Mouse (Mus musculus) neural tube, embryonic 12.5 days (tissue): ENCODE measurements around the gene Ift46. TPM values are rescaled to one million over a fixed set of nuclear protein-coding genes. Genes with fewer than 3 reads are reported as not detected.

Experiments
- ATAC-seq: fragments of 200-750 bp; cut with Nextera tagmentation; 2 replicates; pipeline ENCODE4 v1.8.0; 2017; ENCODE audit warnings: low read depth, mild to moderate bottlenecking, moderate TSS enrichment, moderate library complexity; ENCODE audit not compliant: low FRiP score
- H3K27ac ChIP-seq: fragments of 300-500 bp; sonication (generic); 2 replicates; pipeline ENCODE4 v1.5.1; 2016
- H3K27me3 ChIP-seq: fragments of 300-500 bp; sonication (generic); replicated peaks from 2 replicates; pipeline ENCODE4 v1.6.1; 2016; ENCODE audit warnings: mild to moderate bottlenecking
- H3K36me3 ChIP-seq: fragments of 300-500 bp; sonication (generic); 2 replicates; pipeline ENCODE4 v1.6.1; 2016; ENCODE audit warnings: mild to moderate bottlenecking
- H3K4me1 ChIP-seq: fragments of 300-500 bp; sonication (generic); 2 replicates; pipeline ENCODE4 v1.6.1; 2016
- H3K4me2 ChIP-seq: fragments of 300-500 bp; sonication (generic); replicated peaks from 2 replicates; pipeline ENCODE4 v1.6.1; 2016; ENCODE audit warnings: mild to moderate bottlenecking
- H3K4me3 ChIP-seq: fragments of 300-500 bp; sonication (generic); 2 replicates; pipeline ENCODE4 v1.5.1; 2016
- H3K9ac ChIP-seq: fragments of 300-500 bp; sonication (generic); 2 replicates; pipeline ENCODE4 v1.6.1; 2016; ENCODE audit warnings: mild to moderate bottlenecking
- H3K9me3 ChIP-seq: fragments of 300-500 bp; sonication (generic); 2 replicates; pipeline ENCODE4 v1.6.1; 2016; ENCODE audit warnings: mild to moderate bottlenecking
- WGBS: fragments of 180-500 bp; shearing (Covaris S2); methylation state at CpG from one replicate; pipeline ENCODE4 v1.1.7; 2016; 5-methylcytosine and 5-hydroxymethylcytosine counted together
- polyA plus RNA-seq: library from polyadenylated mRNA; unstranded; fragments of >200 nt; fragmentation: Nextera tagmentation; extraction: Ambion mirVana; gene quantifications from 2 replicates; pipeline ENCODE4 v1.2.1, GENCODE M21; 2016

Ift46 gene
- polyA plus RNA-seq = 150 and 155 TPM in 2 replicates

DNA sequence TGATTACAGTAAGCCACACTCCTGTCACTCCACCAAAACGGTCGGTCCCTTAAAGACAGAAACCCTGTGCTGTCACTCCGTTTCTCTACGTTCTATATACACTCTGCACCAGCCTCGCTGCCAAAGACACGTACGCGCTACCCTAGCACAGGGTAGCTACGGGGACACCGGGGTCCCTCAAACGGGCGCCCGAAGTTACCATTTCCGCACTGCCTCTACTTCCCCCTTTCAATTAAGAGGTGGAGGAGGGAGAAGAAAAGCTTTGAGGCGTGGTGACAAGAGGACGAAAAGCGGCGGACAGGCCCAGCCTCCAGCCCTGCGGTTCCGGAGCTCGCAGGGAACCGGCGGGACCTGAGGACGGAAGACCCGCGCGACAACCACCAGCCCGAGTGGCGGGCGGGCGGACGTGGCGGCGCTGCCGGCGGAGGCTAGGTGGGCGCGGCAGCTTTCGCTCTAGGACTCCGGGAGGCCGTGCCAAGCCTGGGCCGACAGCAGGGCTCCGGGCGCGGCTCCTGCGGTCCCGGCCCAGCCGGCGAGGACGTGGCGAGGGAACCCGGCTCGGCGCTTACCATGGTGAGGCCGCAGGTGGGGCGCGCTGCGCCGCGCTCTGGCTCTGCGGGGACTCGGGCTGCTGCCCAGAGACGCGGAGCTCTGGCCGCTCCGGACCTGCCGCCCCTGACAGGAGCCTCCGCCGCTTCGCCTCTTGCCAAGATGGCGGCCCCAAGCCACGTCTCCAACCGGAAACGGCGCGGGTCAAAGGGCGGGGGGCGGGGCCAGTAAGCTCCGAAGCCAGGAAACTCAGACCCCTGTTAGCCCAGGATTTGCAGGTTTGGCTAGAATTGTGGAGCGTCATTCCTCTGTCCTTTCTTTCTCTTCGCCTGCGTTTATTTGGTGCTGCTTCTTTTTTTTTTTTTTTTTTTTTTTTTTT is at the start of gene Ift46, which contains the start of gene Arcn1:
Gene Ift46 (plus strand): TSS at position 808 of the 928 bp plus-strand sequence.
Gene Arcn1 (minus strand): TSS at position 745 of the 928 bp plus-strand sequence.
- H3K9ac ChIP-seq = peak within 1 kb of the TSS; percentile 95
- H3K4me2 ChIP-seq = peak within 1 kb of the TSS; percentile 75
- H3K36me3 ChIP-seq = no peaks in the 10 kb centered on the region
- no peaks in the 10 kb centered on the region for H3K9me3 ChIP-seq
- peaks cover 14% of the 10 kb centered on the region for H3K4me1 ChIP-seq
- peak; percentile 89 for ATAC-seq
- peak within 1 kb of the TSS; percentile 98 for H3K4me3 ChIP-seq
- WGBS = under 1% methylated on average over 81 of the region's 82 CpGs
- peak within 1 kb of the TSS; percentile 95 for H3K27ac ChIP-seq
- H3K27me3 ChIP-seq = no peaks in the 10 kb centered on the region

GRCm38 (mm10) chr9:44718937-44719631 is 48.6 kb upstream of the Ift46 start:
- H3K27me3 ChIP-seq = no peaks in the 10 kb centered on the region
- peaks cover 41% of the 10 kb centered on the region for H3K4me1 ChIP-seq
- no peak overlapping the region for H3K27ac ChIP-seq
- peaks cover 40% of the 10 kb centered on the region for H3K36me3 ChIP-seq
- H3K9me3 ChIP-seq = no peaks in the 10 kb centered on the region
- H3K4me2 ChIP-seq = peak overlapping the region; percentile 87
- 92% methylated on average over 12 of the region's 12 CpGs for WGBS
- ATAC-seq = no peak
- H3K4me3 ChIP-seq = no peak overlapping the region
- H3K9ac ChIP-seq = no peak overlapping the region; the same call in 1 of the 2 replicates

GRCm38 (mm10) chr9:44719632-44720357 is 47.9 kb upstream of the Ift46 start:
- Histone ChIP-seq H3K36me3 (peaks cover 33% of the 10 kb centered on the region), H3K4me3 (peak overlapping the region; percentile 78), H3K4me2 (peak overlapping the region; percentile 87), H3K27ac (no peak overlapping the region), H3K4me1 (peaks cover 49% of the 10 kb centered on the region), H3K27me3 (no peaks in the 10 kb centered on the region), H3K9me3 (no peaks in the 10 kb centered on the region), H3K9ac (peak overlapping the region; percentile 83)
- ATAC-seq = no peak
- 81% methylated on average over 8 of the region's 8 CpGs for WGBS

- peak overlapping the region; percentile 83 for H3K9ac ChIP-seq
- H3K36me3 ChIP-seq = peaks cover 25% of the 10 kb centered on the region
- no peaks in the 10 kb centered on the region for H3K9me3 ChIP-seq
- peaks cover 56% of the 10 kb centered on the region for H3K4me1 ChIP-seq
- H3K4me2 ChIP-seq = peak overlapping the region; percentile 87
- H3K27ac ChIP-seq = peak overlapping the region; percentile 33; the same call in 1 of the 2 replicates
- H3K27me3 ChIP-seq = no peaks in the 10 kb centered on the region
- peak; percentile 39 for ATAC-seq
- WGBS = 21% methylated on average over 9 of the region's 9 CpGs
- peak overlapping the region; percentile 78 for H3K4me3 ChIP-seq
Observed at GRCm38 (mm10) chr9:44720358-44721153, 47.2 kb upstream of the Ift46 start.

- 2% methylated on average over 40 of the region's 40 CpGs for WGBS
- H3K27me3 ChIP-seq = no peaks in the 10 kb centered on the region
- H3K9ac ChIP-seq = peak overlapping the region; percentile 83
- peak overlapping the region; percentile 78 for H3K4me3 ChIP-seq
- peak overlapping the region; percentile 33; the same call in 1 of the 2 replicates for H3K27ac ChIP-seq
- H3K9me3 ChIP-seq = no peaks in the 10 kb centered on the region
- H3K36me3 ChIP-seq = peaks cover 18% of the 10 kb centered on the region
- peak; percentile 77 for ATAC-seq
- H3K4me1 ChIP-seq = peaks cover 64% of the 10 kb centered on the region
- peak overlapping the region; percentile 87 for H3K4me2 ChIP-seq
Observed at GRCm38 (mm10) chr9:44721154-44721876, 46.4 kb upstream of the Ift46 start.

GRCm38 (mm10) chr9:44721877-44722186 is 45.9 kb upstream of the Ift46 start:
- H3K36me3 ChIP-seq = peaks cover 13% of the 10 kb centered on the region
- H3K27me3 ChIP-seq = no peaks in the 10 kb centered on the region
- no peak overlapping the region for H3K27ac ChIP-seq
- no peaks in the 10 kb centered on the region for H3K9me3 ChIP-seq
- no peak overlapping the region for H3K9ac ChIP-seq
- H3K4me2 ChIP-seq = peak overlapping the region; percentile 87
- no peak overlapping the region for H3K4me3 ChIP-seq
- WGBS = 89% methylated on average over 3 of the region's 3 CpGs
- no peak for ATAC-seq
- H3K4me1 ChIP-seq = peaks cover 69% of the 10 kb centered on the region

- Histone ChIP-seq H3K4me2 (no peak overlapping the region), H3K4me3 (no peak overlapping the region), H3K36me3 (peaks cover 7% of the 10 kb centered on the region), H3K27me3 (no peaks in the 10 kb centered on the region), H3K4me1 (peaks cover 75% of the 10 kb centered on the region), H3K9ac (peak overlapping the region; percentile 6; the same call in 1 of the 2 replicates), H3K9me3 (no peaks in the 10 kb centered on the region), H3K27ac (no peak overlapping the region)
- no peak for ATAC-seq
- 59% methylated on average over 7 of the region's 7 CpGs for WGBS
Observed at GRCm38 (mm10) chr9:44722575-44722974, 45.1 kb upstream of the Ift46 start.

DNA sequence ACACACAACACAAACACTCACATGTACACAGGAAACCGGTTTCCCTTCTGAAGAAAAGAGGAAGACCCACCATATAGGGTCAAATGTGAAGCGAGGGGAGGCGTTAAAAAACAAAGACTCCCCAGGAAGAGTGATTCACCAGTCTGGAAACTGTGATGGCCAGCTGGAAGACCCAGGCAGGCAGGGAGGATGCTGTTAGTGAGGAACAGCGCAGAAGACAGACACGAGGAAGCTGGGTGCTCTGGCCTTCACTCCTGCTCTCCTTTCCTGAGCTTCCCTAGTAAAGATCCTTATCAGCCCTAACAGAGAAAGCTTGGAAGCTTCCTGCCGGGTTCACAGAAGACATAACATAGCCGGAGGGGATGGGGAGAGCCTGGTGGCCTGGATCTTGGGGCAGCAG is 44.7 kb upstream of the Ift46 start:
- ATAC-seq = no peak
- H3K36me3 ChIP-seq = peaks cover 2% of the 10 kb centered on the region
- H3K9me3 ChIP-seq = no peaks in the 10 kb centered on the region
- H3K4me2 ChIP-seq = peak overlapping the region; percentile 1; the same call in 1 of the 2 replicates
- 47% methylated on average over 7 of the region's 7 CpGs for WGBS
- H3K27ac ChIP-seq = peak overlapping the region; percentile 59; the same call in 1 of the 2 replicates
- no peak overlapping the region for H3K4me3 ChIP-seq
- no peak overlapping the region for H3K9ac ChIP-seq
- no peaks in the 10 kb centered on the region for H3K27me3 ChIP-seq
- H3K4me1 ChIP-seq = peaks cover 75% of the 10 kb centered on the region

DNA sequence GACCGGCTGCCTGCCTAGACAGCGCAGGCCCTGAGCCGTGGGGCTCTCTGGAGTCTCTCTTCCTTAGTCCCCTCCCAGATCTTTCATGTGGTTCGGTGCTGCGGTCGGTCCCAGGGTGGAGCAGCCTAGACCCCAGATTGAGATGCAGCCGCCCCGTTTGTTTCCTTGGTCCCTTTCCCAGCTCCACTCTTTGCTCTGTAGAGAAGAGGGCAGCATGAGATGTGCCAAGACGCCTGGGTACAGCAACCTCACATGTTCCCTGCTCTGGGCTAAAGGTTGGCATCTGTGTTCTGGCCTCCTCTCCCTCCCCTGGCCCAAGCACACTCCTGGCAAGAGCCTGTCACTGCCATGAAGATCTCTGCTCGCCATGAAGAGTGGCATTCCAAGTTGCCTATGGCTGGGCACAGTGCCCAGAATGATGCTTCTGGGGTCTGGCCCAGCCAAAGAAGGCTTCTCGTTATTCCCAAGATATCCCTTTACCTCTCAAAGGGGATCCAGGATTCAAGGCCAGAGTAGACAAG is 44.1 kb upstream of the Ift46 start:
- H3K9ac ChIP-seq = no peak overlapping the region
- 0 out of 2 replicates have a peak overlapping the region, but pooled peaks have one; percentile 1 for H3K4me2 ChIP-seq
- no peaks in the 10 kb centered on the region for H3K9me3 ChIP-seq
- no peaks in the 10 kb centered on the region for H3K27me3 ChIP-seq
- ATAC-seq = no peak
- H3K27ac ChIP-seq = peak overlapping the region; percentile 59; the same call in 1 of the 2 replicates
- H3K4me3 ChIP-seq = no peak overlapping the region
- H3K36me3 ChIP-seq = no peaks in the 10 kb centered on the region
- 76% methylated on average over 11 of the region's 11 CpGs for WGBS
- peaks cover 75% of the 10 kb centered on the region for H3K4me1 ChIP-seq

DNA sequence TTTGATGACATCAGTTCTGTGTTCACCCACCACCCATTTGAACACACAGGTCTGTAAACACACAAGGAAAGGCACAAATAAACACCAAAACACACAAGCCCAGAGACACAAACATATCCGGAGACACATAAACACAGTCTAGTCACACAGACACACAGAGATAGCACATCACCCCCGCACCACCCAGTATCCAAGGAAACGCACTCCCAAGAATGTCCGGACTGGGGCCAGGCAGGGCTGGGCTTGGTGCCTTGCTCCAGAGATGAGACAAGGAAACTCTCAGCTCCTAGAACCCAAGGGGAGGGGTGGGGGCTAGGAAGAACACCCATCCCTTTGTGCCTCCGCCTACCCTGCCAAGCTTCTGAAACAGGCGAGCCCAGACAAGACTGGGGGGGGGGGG is 43.5 kb upstream of the Ift46 start:
- Histone ChIP-seq H3K36me3 (no peaks in the 10 kb centered on the region), H3K9ac (no peak overlapping the region), H3K4me1 (peaks cover 73% of the 10 kb centered on the region), H3K9me3 (no peaks in the 10 kb centered on the region), H3K4me2 (no peak overlapping the region; the same call in 1 of the 2 replicates), H3K4me3 (no peak overlapping the region), H3K27me3 (no peaks in the 10 kb centered on the region), H3K27ac (0 out of 2 replicates have a peak overlapping the region, but pooled peaks have one; percentile 4)
- 42% methylated on average over 6 of the region's 6 CpGs for WGBS
- ATAC-seq = no peak
